Mouse (Mus musculus): ENCODE results near the gene Hacl1. TPM values are rescaled to one million over a fixed set of nuclear protein-coding genes. Genes with fewer than 3 reads are reported as not detected.

The Hacl1 gene
- polyA plus RNA-seq, 1 experiment: 0.50 TPM

GRCm38 (mm10) chr14:31575866-31576265 lies 65.2 kb downstream of the Hacl1 start:
- H3K4me1 ChIP-seq (ENCODE audit: control insufficient read depth): peaks cover 10% of the 10 kb centered on the region
- H3K4me3 ChIP-seq (replicated peaks): no peak overlapping the region
- H3K27me3 ChIP-seq (ENCODE audit: control insufficient read depth): peaks cover 7% of the 10 kb centered on the region
- peaks cover 3% of the 10 kb centered on the region for H3K9me3 ChIP-seq (ENCODE audit: control insufficient read depth, low read length)
- TF ChIP-seq GATA1 (IDR thresholded peaks at IDR 0.05; ENCODE audit: low read length) (no peak), TAL1 (IDR thresholded peaks at IDR 0.05; ENCODE audit: low read length) (no peak)
- no peaks in the 10 kb centered on the region for H3K36me3 ChIP-seq (ENCODE audit: control insufficient read depth)

- no peak for TF ChIP-seq GATA1 (IDR thresholded peaks at IDR 0.05; ENCODE audit: low read length)
- no peak for TF ChIP-seq TAL1 (IDR thresholded peaks at IDR 0.05; ENCODE audit: low read length)
- H3K4me3 ChIP-seq (replicated peaks): no peak overlapping the region
- H3K27me3 ChIP-seq (ENCODE audit: control insufficient read depth): peaks cover 6% of the 10 kb centered on the region
- no peaks in the 10 kb centered on the region for H3K36me3 ChIP-seq (ENCODE audit: control insufficient read depth)
- no peaks in the 10 kb centered on the region for H3K9me3 ChIP-seq (ENCODE audit: control insufficient read depth, low read length)
- peaks cover 18% of the 10 kb centered on the region for H3K4me1 ChIP-seq (ENCODE audit: control insufficient read depth)
Observed at GRCm38 (mm10) chr14:31574903-31575665, 66.0 kb downstream of the Hacl1 start.

GRCm38 (mm10) chr14:31572561-31573175 lies 68.4 kb downstream of the Hacl1 start:
- H3K4me1 ChIP-seq (ENCODE audit: control insufficient read depth): peaks cover 31% of the 10 kb centered on the region
- TF ChIP-seq GATA1 (IDR thresholded peaks at IDR 0.05; ENCODE audit: low read length) (no peak), TAL1 (IDR thresholded peaks at IDR 0.05; ENCODE audit: low read length) (no peak)
- H3K9me3 ChIP-seq (ENCODE audit: control insufficient read depth, low read length): no peaks in the 10 kb centered on the region
- H3K36me3 ChIP-seq (ENCODE audit: control insufficient read depth): no peaks in the 10 kb centered on the region
- H3K4me3 ChIP-seq (replicated peaks): no peak overlapping the region
- peaks cover 6% of the 10 kb centered on the region for H3K27me3 ChIP-seq (ENCODE audit: control insufficient read depth)

- TF ChIP-seq TAL1 (IDR thresholded peaks at IDR 0.05; ENCODE audit: low read length) (no peak), GATA1 (IDR thresholded peaks at IDR 0.05; ENCODE audit: low read length) (no peak)
- no peak overlapping the region for H3K4me3 ChIP-seq (replicated peaks)
- peaks cover 3% of the 10 kb centered on the region for H3K27me3 ChIP-seq (ENCODE audit: control insufficient read depth)
- H3K36me3 ChIP-seq (ENCODE audit: control insufficient read depth): no peaks in the 10 kb centered on the region
- H3K9me3 ChIP-seq (ENCODE audit: control insufficient read depth, low read length): no peaks in the 10 kb centered on the region
- peaks cover 31% of the 10 kb centered on the region for H3K4me1 ChIP-seq (ENCODE audit: control insufficient read depth)
Observed at GRCm38 (mm10) chr14:31571419-31571818, 69.7 kb downstream of the Hacl1 start.

- Histone ChIP-seq H3K4me1 (ENCODE audit: control insufficient read depth) (peaks cover 31% of the 10 kb centered on the region), H3K36me3 (ENCODE audit: control insufficient read depth) (no peaks in the 10 kb centered on the region), H3K9me3 (ENCODE audit: control insufficient read depth, low read length) (no peaks in the 10 kb centered on the region), H3K27me3 (ENCODE audit: control insufficient read depth) (no peaks in the 10 kb centered on the region), H3K4me3 (replicated peaks) (no peak overlapping the region)
- TF ChIP-seq GATA1 (IDR thresholded peaks at IDR 0.05; ENCODE audit: low read length) (no peak), TAL1 (IDR thresholded peaks at IDR 0.05; ENCODE audit: low read length) (peak; percentile 38)
Observed at GRCm38 (mm10) chr14:31570131-31570951, 70.7 kb downstream of the Hacl1 start.

- no peak overlapping the region for H3K4me3 ChIP-seq (replicated peaks)
- H3K4me1 ChIP-seq (ENCODE audit: control insufficient read depth): peaks cover 31% of the 10 kb centered on the region
- H3K9me3 ChIP-seq (ENCODE audit: control insufficient read depth, low read length): no peaks in the 10 kb centered on the region
- no peaks in the 10 kb centered on the region for H3K36me3 ChIP-seq (ENCODE audit: control insufficient read depth)
- TF ChIP-seq GATA1 (IDR thresholded peaks at IDR 0.05; ENCODE audit: low read length) (no peak), TAL1 (IDR thresholded peaks at IDR 0.05; ENCODE audit: low read length) (no peak)
- no peaks in the 10 kb centered on the region for H3K27me3 ChIP-seq (ENCODE audit: control insufficient read depth)
Observed at GRCm38 (mm10) chr14:31569151-31569631, 71.9 kb downstream of the Hacl1 start.

GRCm38 (mm10) chr14:31565478-31566212 lies 75.4 kb downstream of the Hacl1 start:
- Histone ChIP-seq H3K36me3 (ENCODE audit: control insufficient read depth) (no peaks in the 10 kb centered on the region), H3K27me3 (ENCODE audit: control insufficient read depth) (no peaks in the 10 kb centered on the region), H3K9me3 (ENCODE audit: control insufficient read depth, low read length) (no peaks in the 10 kb centered on the region), H3K4me1 (ENCODE audit: control insufficient read depth) (peaks cover 19% of the 10 kb centered on the region), H3K4me3 (replicated peaks) (no peak overlapping the region)
- TF ChIP-seq TAL1 (IDR thresholded peaks at IDR 0.05; ENCODE audit: low read length) (no peak), GATA1 (IDR thresholded peaks at IDR 0.05; ENCODE audit: low read length) (no peak)

- H3K4me1 ChIP-seq (ENCODE audit: control insufficient read depth): peaks cover 9% of the 10 kb centered on the region
- H3K36me3 ChIP-seq (ENCODE audit: control insufficient read depth): no peaks in the 10 kb centered on the region
- H3K4me3 ChIP-seq (replicated peaks): no peak overlapping the region
- H3K27me3 ChIP-seq (ENCODE audit: control insufficient read depth): peaks cover under 1% of the 10 kb centered on the region; the same call in 1 of the 2 replicates
- no peaks in the 10 kb centered on the region for H3K9me3 ChIP-seq (ENCODE audit: control insufficient read depth, low read length)
- TF ChIP-seq TAL1 (IDR thresholded peaks at IDR 0.05; ENCODE audit: low read length) (no peak), GATA1 (IDR thresholded peaks at IDR 0.05; ENCODE audit: low read length) (no peak)
Observed at GRCm38 (mm10) chr14:31564452-31565179, 76.5 kb downstream of the Hacl1 start.
